ENCODE assay signal across 8 mouse cellular contexts in genomic region chr15:85645971-85646638, GRCm38 (mm10).
DNase-seq lines count a peak whose midpoint lies in the region; ATAC-seq and TF ChIP-seq lines count a peak whose summit lies in the region.

No protein-coding gene starts in this region.

- peak; percentile 48 for DNase-seq in cerebellum, adult 11-12 months
- DNase-seq in cerebellum, adult 9-10 months: no peak
- DNase-seq in gastrocnemius, postnatal 25 days: peak; percentile 73
- peak; percentile 71 for DNase-seq in hindbrain, postnatal 0 days (ENCODE audit: low spot score)
- DNase-seq in liver, embryonic 13.5 days: no peak
- peak; percentile 64 to 74 for DNase-seq in thymus, postnatal 10 days (ENCODE audit: low spot score in 2 of 2)

- TF ChIP-seq CTCF in bone marrow macrophage, adult 2 months (IDR thresholded peaks at IDR 0.05; ENCODE audit: low read depth, low read length): no peak
- no peak for TF ChIP-seq CTCF in hindbrain, postnatal 0 days (IDR thresholded peaks at IDR 0.05; ENCODE audit: low read depth)

- peak overlapping the region; percentile 44 for H3K4me3 ChIP-seq in bone marrow macrophage, adult 2 months (ENCODE audit: insufficient read depth, low read length)
- H3K4me3 ChIP-seq in hindbrain, postnatal 0 days (ENCODE audit: low read length): peak overlapping the region; percentile 36
- peak overlapping the region; percentile 43 for H3K4me3 ChIP-seq in liver, embryonic 13.5 days (replicated peaks)
- H3K4me3 ChIP-seq in myocyte: peak overlapping the region; percentile 36

- H3K27ac ChIP-seq in bone marrow macrophage, adult 2 months (ENCODE audit: insufficient read depth, low read depth, low read length): no peak overlapping the region
- peak overlapping the region; percentile 81 for H3K27ac ChIP-seq in hindbrain, postnatal 0 days
- H3K27ac ChIP-seq in liver, embryonic 13.5 days: peak overlapping the region; percentile 39

- H3ac ChIP-seq in myocyte (ENCODE audit: control insufficient read depth, insufficient read length): peak overlapping the region; percentile 33

- no peaks in the 10 kb centered on the region for H3K27me3 ChIP-seq in hindbrain, postnatal 0 days (ENCODE audit: insufficient read depth, low read length)
- peaks cover 65% of the 10 kb centered on the region for H3K27me3 ChIP-seq in liver, embryonic 13.5 days
- no peaks in the 10 kb centered on the region for H3K27me3 ChIP-seq in myocyte (ENCODE audit: control insufficient read depth, insufficient read depth, insufficient read length)

- H3K4me1 ChIP-seq in bone marrow macrophage, adult 2 months (ENCODE audit: control insufficient read depth, insufficient read depth, low read length): no peaks in the 10 kb centered on the region; the same call in 1 of the 2 replicates
- H3K4me1 ChIP-seq in hindbrain, postnatal 0 days (ENCODE audit: insufficient read depth, low read length): peaks cover 11% of the 10 kb centered on the region; the same call in 1 of the 2 replicates
- peaks cover 4% of the 10 kb centered on the region for H3K4me1 ChIP-seq in liver, embryonic 13.5 days (replicated peaks)

- no peaks in the 10 kb centered on the region for H3K36me3 ChIP-seq in hindbrain, postnatal 0 days (ENCODE audit: insufficient read depth, low read length)
- H3K36me3 ChIP-seq in liver, embryonic 13.5 days: no peaks in the 10 kb centered on the region
- no peaks in the 10 kb centered on the region for H3K36me3 ChIP-seq in myocyte (ENCODE audit: control insufficient read depth, insufficient read depth)

- H3K9ac ChIP-seq in hindbrain, postnatal 0 days (replicated peaks; ENCODE audit: low read length): peak overlapping the region; percentile 56
- H3K9ac ChIP-seq in liver, embryonic 13.5 days: peak overlapping the region; percentile 51

- H3K79me2 ChIP-seq in myocyte (ENCODE audit: control insufficient read depth, insufficient read depth): no peaks in the 10 kb centered on the region

- no peaks in the 10 kb centered on the region for H3K9me3 ChIP-seq in hindbrain, postnatal 0 days (ENCODE audit: low read length)
- no peaks in the 10 kb centered on the region for H3K9me3 ChIP-seq in liver, embryonic 13.5 days (replicated peaks)

- H3K4me2 ChIP-seq in hindbrain, postnatal 0 days (ENCODE audit: low read depth, low read length): peak overlapping the region; percentile 69
- H3K4me2 ChIP-seq in liver, embryonic 13.5 days: peak overlapping the region; percentile 58
- peak overlapping the region; percentile 85 for H3K4me2 ChIP-seq in myocyte (ENCODE audit: low read depth)

- no peak for TF ChIP-seq POLR2A in bone marrow macrophage, adult 2 months (IDR thresholded peaks at IDR 0.05; ENCODE audit: borderline replicate concordance, low read depth, low read length)
- no peak for TF ChIP-seq POLR2A in myocyte (IDR thresholded peaks at IDR 0.05; ENCODE audit: insufficient read length, low read depth)

- 4% methylated on average over 33 of the region's 33 CpGs for WGBS in hindbrain, postnatal 0 days
- 2% methylated on average over 33 of the region's 33 CpGs for WGBS in liver, embryonic 13.5 days (ENCODE audit: insufficient replicate concordance)

- ATAC-seq in hindbrain, postnatal 0 days: peak; percentile 66; the same call in 1 of the 2 replicates
- no peak for ATAC-seq in liver, embryonic 13.5 days (ENCODE audit: low read depth)

TF ChIP-seq in myocyte, 11 proteins besides CTCF, POLR2A, EP300 and RAD21:
- no peak for TF ChIP-seq TCF12 (IDR thresholded peaks at IDR 0.05; ENCODE audit: insufficient read depth, poor library complexity, severe bottlenecking)
- TF ChIP-seq POLR2AphosphoS2 (IDR thresholded peaks at IDR 0.05; ENCODE audit: insufficient read length, low read depth): peak; percentile 34
TF ChIP-seq in myocyte: peak in this region for 1.

Comparison
In these comparisons a context has a peak if more than half of its experiments do, and no peak if none do; other contexts are left out.
1. DNase-seq: peak in cerebellum, adult 11-12 months (single experiment), gastrocnemius, postnatal 25 days (single experiment), hindbrain, postnatal 0 days (single experiment) and thymus, postnatal 10 days (2 of 2); none in cerebellum, adult 9-10 months (single experiment) and liver, embryonic 13.5 days (single experiment).
2. Peak in every context shown above with its lines, with median percentiles within 50 percentile points of each other: H3K4me3 ChIP-seq and H3K4me2 ChIP-seq.